Mouse (Mus musculus): Measurements from ENCODE around the gene Gm21836. TPM values are rescaled to one million over a fixed set of nuclear protein-coding genes. Genes with fewer than 3 reads are reported as not detected.
"Not testable (repeated sequence)": the region's sequence is repeated elsewhere in the genome, so short reads cannot be mapped to it uniquely, and the experiment has no call there.

The Gm21836 gene
- not detected in 2 replicates for polyA plus RNA-seq (2015; fragmentation: Nextera tagmentation; extraction: Ambion mirVana)

GRCm38 (mm10) chr9:124493693-124494092 is at the start of gene Gm21836:
Gm21836 (minus strand) TSS chr9:124493793.
- 81% methylated on average over 2 of the region's 2 CpGs for WGBS
- not testable (repeated sequence) for H3K9me3 ChIP-seq (ENCODE audit: control insufficient read depth, low read length); H3K27me3 ChIP-seq (ENCODE audit: control insufficient read depth, insufficient read depth, low read depth, low read length); H3K27ac ChIP-seq (ENCODE audit: low read length); H3K9ac ChIP-seq (ENCODE audit: low read length); ATAC-seq (ENCODE audit: low read depth); H3K4me1 ChIP-seq (replicated peaks; ENCODE audit: control insufficient read depth, insufficient read depth, low read length); H3K4me3 ChIP-seq (ENCODE audit: low read length); H3K36me3 ChIP-seq (ENCODE audit: control insufficient read depth, insufficient read depth, low read length); H3K4me2 ChIP-seq (ENCODE audit: low read depth, low read length)

- H3K9me3 ChIP-seq (ENCODE audit: control insufficient read depth, low read length); H3K9ac ChIP-seq (ENCODE audit: low read length); H3K27ac ChIP-seq (ENCODE audit: low read length); H3K4me3 ChIP-seq (ENCODE audit: low read length); ATAC-seq (ENCODE audit: low read depth); H3K27me3 ChIP-seq (ENCODE audit: control insufficient read depth, insufficient read depth, low read depth, low read length); H3K4me1 ChIP-seq (replicated peaks; ENCODE audit: control insufficient read depth, insufficient read depth, low read length): not testable (repeated sequence)
- 0 out of 2 replicates have a peak overlapping the region, but pooled peaks have one; percentile 6 for H3K4me2 ChIP-seq (ENCODE audit: low read depth, low read length)
- peaks cover 13% of the 10 kb centered on the region for H3K36me3 ChIP-seq (ENCODE audit: control insufficient read depth, insufficient read depth, low read length)
- WGBS = 51% methylated on average over 11 of the region's 15 CpGs
These were observed 13.1 kb downstream of the Gm21836 start for GRCm38 (mm10) chr9:124480361-124480980.

- 41% methylated on average over 3 of the region's 3 CpGs for WGBS
- Histone ChIP-seq H3K4me2 (ENCODE audit: low read depth, low read length) (no peak overlapping the region), H3K4me1 (replicated peaks; ENCODE audit: control insufficient read depth, insufficient read depth, low read length) (no peaks in the 10 kb centered on the region), H3K4me3 (ENCODE audit: low read length) (no peak overlapping the region), H3K9ac (ENCODE audit: low read length) (no peak overlapping the region), H3K27me3 (ENCODE audit: control insufficient read depth, insufficient read depth, low read depth, low read length) (no peaks in the 10 kb centered on the region), H3K36me3 (ENCODE audit: control insufficient read depth, insufficient read depth, low read length) (peaks cover 16% of the 10 kb centered on the region), H3K27ac (ENCODE audit: low read length) (peak overlapping the region; percentile 50), H3K9me3 (ENCODE audit: control insufficient read depth, low read length) (peaks cover 7% of the 10 kb centered on the region)
- peak; percentile 87 for ATAC-seq (ENCODE audit: low read depth)
These were observed 15.5 kb downstream of the Gm21836 start for GRCm38 (mm10) chr9:124478081-124478480.

- H3K36me3 ChIP-seq (ENCODE audit: control insufficient read depth, insufficient read depth, low read length) = peaks cover 16% of the 10 kb centered on the region
- no peak for ATAC-seq (ENCODE audit: low read depth)
- 96% methylated on average over 22 of the region's 22 CpGs for WGBS
- no peak within 1 kb of the TSS for H3K4me3 ChIP-seq (ENCODE audit: low read length)
- no peaks in the 10 kb centered on the region for H3K4me1 ChIP-seq (replicated peaks; ENCODE audit: control insufficient read depth, insufficient read depth, low read length)
- H3K27ac ChIP-seq (ENCODE audit: low read length) = peak within 1 kb of the TSS; percentile 75
- H3K9me3 ChIP-seq (ENCODE audit: control insufficient read depth, low read length) = peaks cover 7% of the 10 kb centered on the region
- H3K27me3 ChIP-seq (ENCODE audit: control insufficient read depth, insufficient read depth, low read depth, low read length) = no peaks in the 10 kb centered on the region
- no peak within 1 kb of the TSS for H3K9ac ChIP-seq (ENCODE audit: low read length)
- H3K4me2 ChIP-seq (ENCODE audit: low read depth, low read length) = no peak within 1 kb of the TSS
These were observed 17.3 kb downstream of the Gm21836 start, which contains the start of gene Ppp2r3d for GRCm38 (mm10) chr9:124476096-124476902. Ppp2r3d (minus strand) TSS chr9:124476898.

GRCm38 (mm10) chr9:124475689-124476088 is 17.9 kb downstream of the Gm21836 start:
- H3K27me3 ChIP-seq (ENCODE audit: control insufficient read depth, insufficient read depth, low read depth, low read length) = no peaks in the 10 kb centered on the region
- no peak overlapping the region for H3K27ac ChIP-seq (ENCODE audit: low read length)
- H3K9ac ChIP-seq (ENCODE audit: low read length) = no peak overlapping the region
- WGBS = 90% methylated on average over 15 of the region's 15 CpGs
- H3K4me2 ChIP-seq (ENCODE audit: low read depth, low read length) = no peak overlapping the region
- no peaks in the 10 kb centered on the region for H3K4me1 ChIP-seq (replicated peaks; ENCODE audit: control insufficient read depth, insufficient read depth, low read length)
- peaks cover 16% of the 10 kb centered on the region for H3K36me3 ChIP-seq (ENCODE audit: control insufficient read depth, insufficient read depth, low read length)
- no peak overlapping the region for H3K4me3 ChIP-seq (ENCODE audit: low read length)
- peaks cover 7% of the 10 kb centered on the region for H3K9me3 ChIP-seq (ENCODE audit: control insufficient read depth, low read length)
- ATAC-seq (ENCODE audit: low read depth) = no peak

- Histone ChIP-seq H3K9ac (ENCODE audit: low read length) (no peak overlapping the region), H3K4me3 (ENCODE audit: low read length) (no peak overlapping the region), H3K9me3 (ENCODE audit: control insufficient read depth, low read length) (no peaks in the 10 kb centered on the region), H3K4me2 (ENCODE audit: low read depth, low read length) (no peak overlapping the region), H3K27ac (ENCODE audit: low read length) (no peak overlapping the region), H3K36me3 (ENCODE audit: control insufficient read depth, insufficient read depth, low read length) (no peaks in the 10 kb centered on the region), H3K27me3 (ENCODE audit: control insufficient read depth, insufficient read depth, low read depth, low read length) (no peaks in the 10 kb centered on the region), H3K4me1 (replicated peaks; ENCODE audit: control insufficient read depth, insufficient read depth, low read length) (no peaks in the 10 kb centered on the region)
- WGBS = 2% methylated on average over 1 of the region's 1 CpGs
- ATAC-seq (ENCODE audit: low read depth) = peak; percentile 77
These were observed 37.0 kb downstream of the Gm21836 start for GRCm38 (mm10) chr9:124456572-124456971.

Other genes with a start within 250 kb of the Gm21836 start
- 11.2 and 11.5 TPM in 2 replicates for gene 2010315B03Rik, start 181.1 kb downstream of the Gm21836 start, polyA plus RNA-seq (2015; fragmentation: Nextera tagmentation; extraction: Ambion mirVana)
- gene Ppp2r3d, start 16.9 kb downstream of the Gm21836 start, polyA plus RNA-seq (2015; fragmentation: Nextera tagmentation; extraction: Ambion mirVana) = 107 and 113 TPM in 2 replicates

All from lung, embryonic 16.5 days (tissue).